Comparison of ENCODE assay signal across 29 mouse cellular contexts in the genomic region with DNA sequence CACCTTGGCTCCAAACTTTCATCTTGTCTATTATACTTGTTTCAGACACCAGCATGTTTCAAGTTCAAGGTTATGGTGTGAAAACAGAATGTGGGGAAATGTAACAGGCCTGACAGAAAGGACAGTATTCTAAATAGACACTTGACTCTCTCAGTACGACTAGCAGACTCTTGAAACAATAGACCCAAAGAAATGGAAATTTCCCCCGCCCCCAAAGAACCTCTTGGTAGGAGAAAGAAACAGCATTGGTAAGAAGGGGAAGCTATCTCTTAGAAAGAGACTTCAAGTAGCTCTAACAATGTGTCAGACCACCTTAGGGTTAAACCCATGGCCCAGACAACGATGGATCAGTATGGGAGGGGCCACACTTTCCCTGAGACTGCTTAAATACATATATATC.
"Had no signal": no experiment of that assay in that cellular context is flagged by ENCODE, and none has a peak within 500 bp of the region (broad histone marks: within the 10 kb centered on the region; RNA-seq: fewer than 3 reads in every experiment).

No protein-coding gene starts in this region.

- H3K4me2 ChIP-seq: heart, embryonic 11.5 days; heart, embryonic 13.5 days; heart, embryonic 15.5 days; hindbrain, embryonic 13.5 days; hindbrain, embryonic 15.5 days; kidney, embryonic 15.5 days; limb, embryonic 12.5 days; liver, embryonic 11.5 days; liver, embryonic 13.5 days; liver, embryonic 15.5 days had no signal

- H3K36me3 ChIP-seq: heart, embryonic 13.5 days; heart, embryonic 15.5 days; hindbrain, embryonic 13.5 days; hindbrain, embryonic 15.5 days; kidney, embryonic 15.5 days; limb, embryonic 10.5 days; limb, embryonic 12.5 days; liver, embryonic 13.5 days; liver, embryonic 15.5 days had no signal

- H3K4me3 ChIP-seq: heart, adult 2 months; heart, embryonic 13.5 days; heart, embryonic 15.5 days; hindbrain, embryonic 13.5 days; hindbrain, embryonic 15.5 days; kidney, embryonic 15.5 days; layer of hippocampus, adult 2 months; left cerebral cortex, adult 2 months; limb, embryonic 10.5 days; limb, embryonic 12.5 days; liver, embryonic 13.5 days; liver, embryonic 15.5 days had no signal

- H3K9me3 ChIP-seq: heart, embryonic 13.5 days; heart, embryonic 15.5 days; hindbrain, embryonic 13.5 days; hindbrain, embryonic 15.5 days; kidney, embryonic 15.5 days; limb, embryonic 10.5 days; limb, embryonic 12.5 days; liver, embryonic 13.5 days; liver, embryonic 15.5 days had no signal

- H3K4me1 ChIP-seq: heart, embryonic 13.5 days; heart, embryonic 15.5 days; hindbrain, embryonic 13.5 days; hindbrain, embryonic 15.5 days; kidney, embryonic 15.5 days; limb, embryonic 10.5 days; limb, embryonic 12.5 days; liver, embryonic 13.5 days; liver, embryonic 15.5 days had no signal

- H3K27me3 ChIP-seq: heart, embryonic 13.5 days; heart, embryonic 15.5 days; hindbrain, embryonic 13.5 days; hindbrain, embryonic 15.5 days; kidney, embryonic 15.5 days; limb, embryonic 12.5 days; liver, embryonic 13.5 days; liver, embryonic 15.5 days had no signal

- H3K9ac ChIP-seq: heart, embryonic 13.5 days; heart, embryonic 15.5 days; hindbrain, embryonic 13.5 days; hindbrain, embryonic 15.5 days; kidney, embryonic 15.5 days; limb, embryonic 12.5 days; liver, embryonic 13.5 days; liver, embryonic 15.5 days; liver, postnatal 0 days had no signal

- ATAC-seq: hindbrain, postnatal 0 days; intestine, embryonic 16.5 days; liver, postnatal 0 days had no signal

- DNase-seq: gastrocnemius, postnatal 14 days; gastrocnemius, postnatal 36 days; heart, adult 11 months; heart, adult 2 months; heart, postnatal 14 days; heart, postnatal 36 days; kidney, adult 11 months; kidney, adult 2 months; kidney, adult 9 months; kidney, postnatal 14 days; kidney, postnatal 4 days; liver; liver, embryonic 13.5 days; liver, postnatal 0 days had no signal

- H3K27ac ChIP-seq: heart, adult 2 months; heart, embryonic 13.5 days; heart, embryonic 15.5 days; hindbrain, embryonic 13.5 days; hindbrain, embryonic 15.5 days; hindbrain, postnatal 0 days; kidney, embryonic 15.5 days; kidney, postnatal 0 days; layer of hippocampus, adult 2 months; left cerebral cortex, adult 2 months; limb, embryonic 10.5 days; limb, embryonic 12.5 days; liver, embryonic 13.5 days; liver, embryonic 15.5 days had no signal
